Mouse (Mus musculus): ENCODE data around the gene Dgat2.
A peak's percentile ranks its signal among the peaks of the same experiment; 100 is the strongest.

Gene Dgat2

DNA sequence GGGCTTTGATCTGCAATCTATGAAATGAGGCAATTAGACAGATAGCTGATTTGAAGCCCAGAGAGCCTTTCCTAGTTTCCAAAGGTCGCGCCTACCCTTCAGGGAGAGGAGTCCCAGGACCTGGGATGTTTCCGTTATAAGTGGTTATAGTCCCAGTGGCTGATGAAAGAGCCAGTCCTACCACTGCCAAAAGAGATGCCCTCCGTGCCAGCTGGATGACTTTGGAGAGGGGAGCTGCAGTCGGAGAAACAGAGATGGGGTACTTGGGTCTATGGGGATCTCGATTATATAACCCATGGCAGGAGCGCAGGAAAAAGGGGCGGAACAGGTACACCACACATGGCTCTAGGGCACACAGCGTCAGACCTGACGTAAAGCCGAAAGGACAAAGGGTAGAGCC lies 20.6 kb downstream of the Dgat2 start:
- H3K27me3 ChIP-seq (ENCODE audit: control insufficient read depth, insufficient read depth, low read length, poor library complexity, severe bottlenecking): no peaks in the 10 kb centered on the region
- no peak for DNase-seq (ENCODE audit: low read depth, low spot score)
- no peaks in the 10 kb centered on the region for H3K36me3 ChIP-seq (ENCODE audit: control insufficient read depth, insufficient read depth, low read length, poor library complexity, severe bottlenecking)

DNA sequence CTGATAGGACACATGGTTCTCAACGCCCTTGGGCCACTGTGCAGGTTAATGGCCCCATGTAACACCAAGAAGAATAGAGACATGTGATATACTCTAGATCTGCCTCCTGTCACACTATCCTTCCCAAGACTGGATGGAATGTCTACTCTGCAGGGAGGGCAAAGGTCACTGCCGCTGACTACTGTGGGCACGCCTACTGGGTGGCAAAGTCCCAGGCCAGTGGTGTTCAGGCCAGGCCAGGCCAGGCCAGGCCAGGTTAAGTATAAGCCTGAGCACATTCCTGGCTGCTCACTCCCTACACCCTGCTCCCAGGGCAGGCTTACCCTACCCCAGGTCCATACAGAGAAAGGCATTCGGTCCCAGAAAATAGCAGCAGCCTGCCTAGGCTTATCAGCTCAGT lies 21.0 kb downstream of the Dgat2 start:
- no peaks in the 10 kb centered on the region for H3K27me3 ChIP-seq (ENCODE audit: control insufficient read depth, insufficient read depth, low read length, poor library complexity, severe bottlenecking)
- DNase-seq (ENCODE audit: low read depth, low spot score): no peak

DNA sequence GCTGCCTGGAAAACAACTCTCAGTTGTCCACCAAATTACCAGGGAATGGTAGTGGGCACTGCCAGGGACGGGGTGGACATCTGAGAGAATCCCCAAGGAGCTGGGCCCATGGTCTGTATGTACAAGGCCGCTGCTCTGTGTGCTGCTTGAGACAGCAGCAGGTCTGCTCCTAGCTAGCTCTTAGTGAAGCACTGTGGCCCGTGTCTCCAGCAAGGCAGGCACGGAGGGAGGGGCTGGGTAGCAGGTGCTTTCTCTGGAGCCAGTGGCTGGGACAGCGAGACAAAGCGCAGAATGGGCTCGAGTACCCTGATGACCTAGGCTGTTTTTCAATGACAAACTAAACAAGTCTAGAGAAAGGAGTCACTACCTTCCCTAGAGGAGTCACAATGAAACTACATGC lies 21.5 kb downstream of the Dgat2 start:
- H3K36me3 ChIP-seq (ENCODE audit: control insufficient read depth, insufficient read depth, low read length, poor library complexity, severe bottlenecking): no peaks in the 10 kb centered on the region
- DNase-seq (ENCODE audit: low read depth, low spot score): no peak

More for the DNA sequence above, 21.0 kb downstream of the Dgat2 start:
- H3K36me3 ChIP-seq (ENCODE audit: control insufficient read depth, insufficient read depth, low read length, poor library complexity, severe bottlenecking): no peaks in the 10 kb centered on the region

GRCm38 (mm10) chr7:99159446-99159845 lies 23.1 kb downstream of the Dgat2 start:
- DNase-seq (ENCODE audit: low read depth, low spot score): no peak
- Histone ChIP-seq H3K36me3 (ENCODE audit: control insufficient read depth, insufficient read depth, low read length, poor library complexity, severe bottlenecking) (no peaks in the 10 kb centered on the region), H3K27me3 (ENCODE audit: control insufficient read depth, insufficient read depth, low read length, poor library complexity, severe bottlenecking) (no peaks in the 10 kb centered on the region)

More for the DNA sequence above, 21.5 kb downstream of the Dgat2 start:
- no peaks in the 10 kb centered on the region for H3K27me3 ChIP-seq (ENCODE audit: control insufficient read depth, insufficient read depth, low read length, poor library complexity, severe bottlenecking)

DNA sequence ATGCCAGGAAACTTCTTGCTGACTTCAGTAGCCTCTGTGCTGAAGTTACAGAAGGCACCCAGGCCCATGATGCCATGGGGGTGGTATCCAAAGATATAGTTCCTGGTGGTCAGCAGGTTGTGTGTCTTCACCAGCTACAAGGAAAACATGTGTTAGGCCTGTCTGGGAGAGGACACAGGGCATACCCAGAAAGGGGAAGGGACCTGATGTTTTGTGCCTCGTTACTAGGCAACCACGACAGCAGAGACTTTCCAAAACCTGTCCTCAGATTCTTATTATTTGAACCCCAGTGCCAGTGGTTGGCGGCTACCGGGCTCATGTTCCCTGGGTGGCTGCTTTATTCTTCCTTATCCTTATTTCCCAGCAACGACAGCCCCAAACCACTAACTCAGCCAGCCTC lies 23.6 kb downstream of the Dgat2 start:
- Histone ChIP-seq H3K36me3 (ENCODE audit: control insufficient read depth, insufficient read depth, low read length, poor library complexity, severe bottlenecking) (no peaks in the 10 kb centered on the region), H3K27me3 (ENCODE audit: control insufficient read depth, insufficient read depth, low read length, poor library complexity, severe bottlenecking) (no peaks in the 10 kb centered on the region)
- DNase-seq (ENCODE audit: low read depth, low spot score): peak; percentile 41

DNA sequence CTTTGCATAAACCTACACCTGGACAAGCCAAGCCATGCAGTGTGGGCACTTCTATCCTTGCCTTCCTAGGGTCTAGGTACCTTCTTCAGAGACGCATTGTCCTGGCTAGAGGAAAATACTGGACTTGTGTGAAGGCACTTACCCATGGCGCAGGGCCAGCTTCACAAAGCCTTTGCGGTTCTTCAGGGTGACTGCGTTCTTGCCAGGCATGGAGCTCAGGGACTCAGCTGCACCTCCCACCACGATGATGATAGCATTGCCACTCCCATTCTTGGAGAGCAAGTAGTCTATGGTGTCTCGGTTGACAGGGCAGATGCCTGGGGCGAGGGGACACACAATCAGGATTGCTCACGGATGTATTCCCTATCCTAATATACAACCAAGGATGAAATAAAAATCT lies 24.5 kb downstream of the Dgat2 start:
- H3K36me3 ChIP-seq (ENCODE audit: control insufficient read depth, insufficient read depth, low read length, poor library complexity, severe bottlenecking): no peaks in the 10 kb centered on the region
- no peaks in the 10 kb centered on the region for H3K27me3 ChIP-seq (ENCODE audit: control insufficient read depth, insufficient read depth, low read length, poor library complexity, severe bottlenecking)
- DNase-seq (ENCODE audit: low read depth, low spot score): no peak

GRCm38 (mm10) chr7:99156737-99157136 lies 25.8 kb downstream of the Dgat2 start:
- DNase-seq (ENCODE audit: low read depth, low spot score): no peak
- Histone ChIP-seq H3K36me3 (ENCODE audit: control insufficient read depth, insufficient read depth, low read length, poor library complexity, severe bottlenecking) (no peaks in the 10 kb centered on the region), H3K27me3 (ENCODE audit: control insufficient read depth, insufficient read depth, low read length, poor library complexity, severe bottlenecking) (no peaks in the 10 kb centered on the region)

DNA sequence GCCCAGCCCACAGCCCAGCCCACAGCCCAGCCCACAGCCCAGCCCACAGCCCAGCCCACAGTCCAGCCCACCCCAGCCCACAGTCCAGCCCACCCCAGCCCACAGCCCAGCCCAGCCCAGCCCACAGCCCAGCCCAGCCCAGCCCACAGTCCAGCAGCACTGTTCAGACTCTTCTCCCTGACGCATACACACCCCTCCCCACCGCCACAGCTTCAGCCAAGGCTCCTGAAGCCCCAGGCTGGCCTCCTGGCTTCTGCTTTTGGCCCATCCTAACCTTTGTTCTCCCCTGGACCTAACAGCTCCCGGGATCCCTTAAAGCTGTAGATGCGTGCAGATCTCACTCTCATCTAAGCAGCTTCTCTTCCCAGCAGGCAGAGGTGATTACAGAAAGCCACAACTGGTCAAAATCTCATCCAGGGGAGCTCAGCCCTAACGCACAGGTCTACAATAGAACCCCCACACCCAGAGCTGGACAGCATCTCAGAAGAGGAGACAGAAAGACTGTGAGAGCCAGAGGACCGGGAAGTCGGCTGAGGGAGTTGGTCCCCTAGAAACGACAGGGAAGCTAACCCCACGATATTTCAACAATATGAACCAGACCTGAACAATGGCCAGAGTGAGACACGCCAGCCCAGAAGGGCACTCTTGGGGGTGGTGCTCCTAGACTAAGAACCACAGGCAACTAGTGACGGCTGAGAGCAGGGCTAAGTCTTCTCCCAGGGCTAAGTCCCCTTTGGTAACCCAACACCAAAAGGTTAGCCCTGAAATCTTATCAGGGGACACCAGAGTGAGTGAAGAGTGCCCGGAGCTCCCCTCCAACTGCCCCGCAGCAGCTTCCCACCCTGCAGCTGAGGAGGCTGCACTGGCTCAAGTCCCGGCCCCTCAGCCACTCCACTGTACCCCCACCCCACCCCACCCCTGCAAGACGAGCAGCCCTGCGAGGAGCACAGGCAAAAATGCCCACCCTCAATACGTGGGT lies 26.9 kb downstream of the Dgat2 start:
- no peak for DNase-seq (ENCODE audit: low read depth, low spot score)

DNA sequence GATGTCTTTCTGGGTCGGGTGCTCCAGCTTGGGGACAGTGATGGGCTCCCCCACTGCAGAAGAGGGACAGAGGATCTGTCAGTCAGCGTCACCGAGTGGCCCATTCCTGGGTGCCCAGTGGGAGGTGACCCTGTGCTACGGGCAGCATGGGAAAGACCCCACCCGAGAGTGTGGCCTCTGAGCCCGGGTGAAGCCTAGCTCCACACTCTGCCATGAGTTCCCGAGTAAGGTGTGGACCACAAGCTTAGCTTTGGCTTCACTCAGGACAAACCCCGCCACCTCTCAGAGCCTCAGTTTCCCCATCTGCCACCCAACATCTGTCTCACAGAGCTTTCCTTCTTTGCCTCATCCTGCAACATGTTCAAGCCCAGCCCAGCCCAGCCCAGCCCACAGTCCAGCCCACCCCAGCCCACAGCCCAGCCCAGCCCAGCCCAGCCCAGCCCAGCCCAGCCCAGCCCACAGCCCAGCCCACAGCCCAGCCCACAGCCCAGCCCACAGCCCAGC lies 27.8 kb downstream of the Dgat2 start:
- DNase-seq (ENCODE audit: low read depth, low spot score): no peak
- H3K27me3 ChIP-seq (ENCODE audit: control insufficient read depth, insufficient read depth, low read length, poor library complexity, severe bottlenecking): no peaks in the 10 kb centered on the region
- H3K36me3 ChIP-seq (ENCODE audit: control insufficient read depth, insufficient read depth, low read length, poor library complexity, severe bottlenecking): no peaks in the 10 kb centered on the region

More for the DNA sequence above, 26.9 kb downstream of the Dgat2 start:
- Histone ChIP-seq H3K27me3 (ENCODE audit: control insufficient read depth, insufficient read depth, low read length, poor library complexity, severe bottlenecking) (no peaks in the 10 kb centered on the region), H3K36me3 (ENCODE audit: control insufficient read depth, insufficient read depth, low read length, poor library complexity, severe bottlenecking) (no peaks in the 10 kb centered on the region)

DNA sequence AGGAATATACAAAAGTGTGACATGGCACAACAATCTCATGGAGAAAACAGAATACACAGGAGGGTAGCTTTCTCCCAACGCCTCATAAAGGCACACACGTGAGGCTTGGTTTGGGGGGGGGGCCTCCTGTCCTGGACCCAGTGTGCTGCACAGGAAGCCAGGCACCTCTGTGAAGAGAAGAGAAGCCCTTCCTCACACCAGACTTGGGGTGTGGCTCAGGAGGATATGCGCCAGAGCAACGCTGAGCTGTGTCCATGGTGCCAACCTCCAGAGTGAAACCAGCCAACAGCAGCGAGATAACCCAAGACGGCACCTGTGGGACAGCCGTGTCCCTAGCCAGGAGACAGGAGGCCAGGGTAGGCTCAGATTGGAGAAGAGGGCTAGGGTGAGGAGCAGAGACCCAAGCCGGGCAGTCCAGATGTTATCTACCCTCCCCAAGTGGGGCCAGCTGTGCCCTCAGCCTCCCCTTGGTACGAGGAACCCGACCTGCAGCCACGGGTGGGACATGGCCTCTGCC lies 28.8 kb downstream of the Dgat2 start:
- Histone ChIP-seq H3K27me3 (ENCODE audit: control insufficient read depth, insufficient read depth, low read length, poor library complexity, severe bottlenecking) (no peaks in the 10 kb centered on the region), H3K36me3 (ENCODE audit: control insufficient read depth, insufficient read depth, low read length, poor library complexity, severe bottlenecking) (no peaks in the 10 kb centered on the region)
- no peak for DNase-seq (ENCODE audit: low read depth, low spot score)

DNA sequence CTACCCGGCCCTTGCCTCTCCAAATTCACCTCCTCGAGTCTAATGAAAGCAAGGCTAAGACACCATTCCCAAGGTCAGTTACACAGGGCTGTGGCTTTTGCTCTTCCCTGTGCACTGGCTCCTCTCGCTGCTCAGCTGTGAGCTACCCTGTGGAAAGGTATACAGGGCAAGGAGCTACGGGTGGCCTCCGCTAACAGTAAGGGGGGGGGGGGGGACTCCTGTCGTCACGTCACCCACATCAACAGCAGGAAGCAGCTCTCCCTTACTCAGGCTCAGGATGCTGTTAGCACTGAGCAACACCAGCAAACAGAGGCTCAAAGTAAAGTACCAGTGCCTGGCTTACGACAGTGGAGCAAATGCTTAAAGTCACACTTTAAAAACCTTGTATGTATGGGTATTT lies 29.8 kb downstream of the Dgat2 start:
- Histone ChIP-seq H3K36me3 (ENCODE audit: control insufficient read depth, insufficient read depth, low read length, poor library complexity, severe bottlenecking) (no peaks in the 10 kb centered on the region), H3K27me3 (ENCODE audit: control insufficient read depth, insufficient read depth, low read length, poor library complexity, severe bottlenecking) (no peaks in the 10 kb centered on the region)
- DNase-seq (ENCODE audit: low read depth, low spot score): no peak

DNA sequence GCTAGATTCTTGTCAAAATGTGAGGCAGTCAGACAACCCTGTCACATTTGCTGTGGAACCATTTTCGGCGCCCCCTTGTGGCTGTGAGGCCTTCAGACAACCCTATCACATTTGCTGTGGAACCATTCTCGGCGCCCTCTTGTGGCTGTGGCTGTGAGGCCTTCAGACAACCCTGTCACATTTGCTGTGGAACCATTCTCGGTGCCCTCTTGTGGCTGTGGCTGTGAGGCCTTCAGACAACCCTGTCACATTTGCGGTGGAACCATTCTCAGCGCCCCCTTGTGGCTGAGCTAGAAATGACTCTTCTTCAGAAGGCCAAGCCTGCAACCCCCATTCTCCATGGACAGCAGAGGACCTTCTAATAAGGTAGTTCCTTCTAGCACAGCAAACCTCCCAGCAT lies 31.2 kb downstream of the Dgat2 start:
- no peaks in the 10 kb centered on the region for H3K27me3 ChIP-seq (ENCODE audit: control insufficient read depth, insufficient read depth, low read length, poor library complexity, severe bottlenecking)
- DNase-seq (ENCODE audit: low read depth, low spot score): peak; percentile 100
- no peaks in the 10 kb centered on the region for H3K36me3 ChIP-seq (ENCODE audit: control insufficient read depth, insufficient read depth, low read length, poor library complexity, severe bottlenecking)

GRCm38 (mm10) chr7:99149017-99149416 lies 33.5 kb downstream of the Dgat2 start:
- Histone ChIP-seq H3K36me3 (ENCODE audit: control insufficient read depth, insufficient read depth, low read length, poor library complexity, severe bottlenecking) (no peaks in the 10 kb centered on the region), H3K27me3 (ENCODE audit: control insufficient read depth, insufficient read depth, low read length, poor library complexity, severe bottlenecking) (no peaks in the 10 kb centered on the region)
- no peak for DNase-seq (ENCODE audit: low read depth, low spot score)

GRCm38 (mm10) chr7:99147494-99147893 lies 35.0 kb downstream of the Dgat2 start:
- no peaks in the 10 kb centered on the region for H3K36me3 ChIP-seq (ENCODE audit: control insufficient read depth, insufficient read depth, low read length, poor library complexity, severe bottlenecking)
- DNase-seq (ENCODE audit: low read depth, low spot score): no peak
- no peaks in the 10 kb centered on the region for H3K27me3 ChIP-seq (ENCODE audit: control insufficient read depth, insufficient read depth, low read length, poor library complexity, severe bottlenecking)

DNA sequence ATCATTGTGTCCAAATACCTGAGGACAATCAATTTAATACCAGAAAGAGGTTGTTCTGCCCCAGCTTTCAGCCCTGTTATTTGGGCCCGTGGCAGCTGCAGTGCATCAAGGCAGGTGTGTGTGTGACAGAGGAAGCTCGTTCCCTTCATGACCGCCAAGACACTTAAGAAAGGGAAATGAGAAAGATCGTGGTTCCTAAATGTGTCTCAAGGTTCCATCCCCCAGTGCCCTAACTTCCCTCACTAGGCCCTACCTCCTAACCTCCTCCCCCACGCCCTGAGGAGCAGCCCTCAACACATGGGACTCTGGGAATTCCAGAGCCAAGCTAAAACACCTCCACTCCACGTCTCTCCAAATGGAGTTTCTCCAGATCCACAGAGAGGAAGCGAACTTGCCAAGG lies 35.6 kb downstream of the Dgat2 start:
- H3K27me3 ChIP-seq (ENCODE audit: control insufficient read depth, insufficient read depth, low read length, poor library complexity, severe bottlenecking): no peaks in the 10 kb centered on the region
- peak; percentile 86 for DNase-seq (ENCODE audit: low read depth, low spot score)
- H3K36me3 ChIP-seq (ENCODE audit: control insufficient read depth, insufficient read depth, low read length, poor library complexity, severe bottlenecking): no peaks in the 10 kb centered on the region
